Mouse (Mus musculus): ENCODE results near the gene Bcar1. TPM values are rescaled to one million over a fixed set of nuclear protein-coding genes. Genes with fewer than 3 reads are reported as not detected.

The Bcar1 gene
- polyA plus RNA-seq, 1 experiment: 4.1 TPM

DNA sequence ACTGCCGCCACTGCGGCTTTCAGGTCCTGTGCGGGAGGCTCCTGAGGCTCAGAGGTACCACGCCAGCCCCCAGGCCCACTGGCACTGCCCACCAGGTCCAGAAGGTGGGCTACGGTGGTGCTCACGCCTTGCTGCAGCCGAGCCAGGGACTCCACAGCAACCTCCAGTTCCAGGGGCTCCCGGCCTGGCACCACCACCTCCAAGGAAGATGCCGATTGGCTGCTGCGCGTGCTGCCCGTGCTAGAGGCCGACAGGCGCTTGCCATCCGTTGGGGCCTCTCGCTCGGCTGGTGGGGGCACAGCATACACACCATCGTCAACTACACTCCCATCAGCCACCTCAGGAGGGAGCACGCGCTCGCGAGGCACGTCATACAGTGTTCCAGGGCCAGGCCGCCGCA lies 29.8 kb downstream of the Bcar1 start:
- Histone ChIP-seq H3K4me1 (ENCODE audit: control insufficient read depth, insufficient read depth, low read length) (no peaks in the 10 kb centered on the region), H3K27ac (ENCODE audit: control insufficient read depth, insufficient read depth, low read depth, low read length, poor library complexity) (no peak overlapping the region), H3K4me3 (replicated peaks; ENCODE audit: control insufficient read depth, low read depth, low read length) (no peak overlapping the region)
- TF ChIP-seq POLR2A (IDR thresholded peaks at IDR 0.05; ENCODE audit: borderline replicate concordance, control insufficient read depth, low read depth, low read length) (no peak), CTCF (IDR thresholded peaks at IDR 0.05; ENCODE audit: control insufficient read depth, insufficient read depth, low read length) (no peak)
- WGBS: 85% methylated on average over 25 of the region's 25 CpGs

DNA sequence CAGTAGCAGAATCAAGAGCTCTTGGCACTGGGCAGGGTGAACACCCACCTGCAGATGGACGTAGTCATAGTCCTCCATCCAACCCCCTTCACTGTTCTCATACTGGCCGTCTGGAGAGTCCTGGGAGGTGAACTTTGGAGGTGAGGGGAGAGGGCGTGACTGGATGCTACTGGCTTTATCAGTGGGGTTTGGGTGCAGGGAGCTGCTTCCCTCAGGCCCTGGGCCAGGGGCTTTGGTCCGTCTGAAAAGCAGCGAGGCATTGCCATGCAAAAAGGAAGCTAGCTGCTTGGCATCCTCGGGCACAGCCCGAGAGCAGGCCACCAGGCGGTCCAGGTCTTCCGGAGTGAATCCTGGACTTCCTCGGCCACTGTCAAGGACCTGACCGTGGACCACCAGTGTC lies 30.3 kb downstream of the Bcar1 start:
- Histone ChIP-seq H3K27ac (ENCODE audit: control insufficient read depth, insufficient read depth, low read depth, low read length, poor library complexity) (no peak overlapping the region), H3K4me1 (ENCODE audit: control insufficient read depth, insufficient read depth, low read length) (no peaks in the 10 kb centered on the region), H3K4me3 (replicated peaks; ENCODE audit: control insufficient read depth, low read depth, low read length) (no peak overlapping the region)
- no peak for TF ChIP-seq POLR2A (IDR thresholded peaks at IDR 0.05; ENCODE audit: borderline replicate concordance, control insufficient read depth, low read depth, low read length)
- TF ChIP-seq CTCF (IDR thresholded peaks at IDR 0.05; ENCODE audit: control insufficient read depth, insufficient read depth, low read length): no peak
- 79% methylated on average over 11 of the region's 11 CpGs for WGBS

DNA sequence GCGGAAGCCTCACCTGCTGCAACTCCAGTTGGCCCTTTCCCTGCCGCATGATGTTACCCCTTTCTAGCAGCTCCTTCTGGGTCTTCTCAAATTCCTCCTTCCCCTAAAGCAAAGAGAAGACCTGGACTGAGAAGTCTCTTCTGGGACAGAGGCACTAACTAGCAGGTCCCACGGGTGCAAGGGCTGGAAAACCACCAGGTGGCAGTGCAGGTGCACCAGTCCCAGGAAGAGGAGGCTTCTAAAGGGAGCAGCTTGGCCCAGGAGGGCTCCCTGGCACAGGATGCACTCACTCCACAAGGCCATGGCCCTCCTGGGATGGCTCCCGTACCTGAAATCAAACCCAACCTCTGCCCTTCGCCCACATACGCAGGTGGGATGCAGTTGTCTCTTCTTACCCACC lies 31.0 kb downstream of the Bcar1 start:
- TF ChIP-seq POLR2A (IDR thresholded peaks at IDR 0.05; ENCODE audit: borderline replicate concordance, control insufficient read depth, low read depth, low read length): no peak
- peak; percentile 70 for TF ChIP-seq CTCF (IDR thresholded peaks at IDR 0.05; ENCODE audit: control insufficient read depth, insufficient read depth, low read length)
- no peak overlapping the region for H3K4me3 ChIP-seq (replicated peaks; ENCODE audit: control insufficient read depth, low read depth, low read length)
- no peaks in the 10 kb centered on the region for H3K4me1 ChIP-seq (ENCODE audit: control insufficient read depth, insufficient read depth, low read length)
- no peak overlapping the region for H3K27ac ChIP-seq (ENCODE audit: control insufficient read depth, insufficient read depth, low read depth, low read length, poor library complexity)
- WGBS: 68% methylated on average over 6 of the region's 6 CpGs

DNA sequence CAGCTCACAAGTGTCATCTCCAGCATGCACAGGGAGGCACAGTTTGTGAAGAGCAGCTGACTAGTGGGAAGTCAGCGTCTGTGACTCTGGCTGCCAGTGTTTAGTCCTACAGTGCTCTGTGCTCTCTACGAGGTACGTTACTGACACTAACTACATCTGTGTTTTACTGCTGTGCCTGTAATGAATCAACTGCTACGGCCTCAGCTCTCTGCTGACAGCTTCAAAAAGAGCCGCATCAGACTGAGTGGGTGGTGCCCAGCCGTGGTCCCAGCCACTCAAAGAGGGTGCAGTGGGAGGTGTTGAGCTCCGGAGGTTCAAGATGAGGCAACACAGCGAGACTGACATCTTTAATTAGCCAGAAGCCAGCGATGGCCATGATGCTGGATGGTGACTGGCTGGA lies 31.5 kb downstream of the Bcar1 start:
- WGBS: 62% methylated on average over 9 of the region's 9 CpGs
- Histone ChIP-seq H3K4me3 (replicated peaks; ENCODE audit: control insufficient read depth, low read depth, low read length) (no peak overlapping the region), H3K4me1 (ENCODE audit: control insufficient read depth, insufficient read depth, low read length) (no peaks in the 10 kb centered on the region), H3K27ac (ENCODE audit: control insufficient read depth, insufficient read depth, low read depth, low read length, poor library complexity) (no peak overlapping the region)
- no peak for TF ChIP-seq CTCF (IDR thresholded peaks at IDR 0.05; ENCODE audit: control insufficient read depth, insufficient read depth, low read length)
- no peak for TF ChIP-seq POLR2A (IDR thresholded peaks at IDR 0.05; ENCODE audit: borderline replicate concordance, control insufficient read depth, low read depth, low read length)

DNA sequence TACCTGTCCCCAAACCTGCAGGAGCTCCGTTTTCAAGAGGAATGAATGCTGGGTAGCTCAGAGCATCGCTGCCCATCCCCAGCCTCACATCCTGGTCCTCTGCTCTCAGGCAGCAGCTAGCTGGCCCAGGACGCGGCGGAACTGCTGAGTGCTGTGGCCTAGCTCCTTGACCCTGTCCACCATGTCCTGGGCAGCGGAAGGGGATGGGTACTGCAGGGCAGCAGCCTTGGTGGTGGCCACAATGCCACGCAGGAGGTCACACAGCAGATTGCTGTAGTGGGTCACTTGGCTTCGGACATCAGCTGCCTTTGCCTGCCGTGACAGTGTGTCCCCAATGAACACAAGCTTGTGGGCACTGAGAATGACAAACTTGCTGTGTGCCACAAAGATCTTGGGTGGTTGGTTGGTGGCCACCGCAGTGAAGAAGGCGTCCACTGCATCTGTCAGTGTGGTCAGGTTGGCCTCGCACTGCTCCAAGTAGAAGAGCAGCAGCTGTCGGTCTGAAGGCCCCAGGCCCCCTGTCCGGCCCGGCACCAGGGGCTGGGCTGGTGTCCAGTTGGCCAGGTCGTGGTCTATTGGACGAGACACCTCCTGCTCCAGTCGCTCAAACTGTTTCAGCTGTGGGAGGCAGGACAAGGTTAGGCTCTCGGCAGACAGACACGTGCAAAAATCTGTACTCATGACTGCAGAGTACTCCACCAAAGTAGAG lies 32.7 kb downstream of the Bcar1 start:
- 86% methylated on average over 20 of the region's 20 CpGs for WGBS
- H3K4me1 ChIP-seq (ENCODE audit: control insufficient read depth, insufficient read depth, low read length): no peaks in the 10 kb centered on the region
- H3K27ac ChIP-seq (ENCODE audit: control insufficient read depth, insufficient read depth, low read depth, low read length, poor library complexity): no peak overlapping the region
- H3K4me3 ChIP-seq (replicated peaks; ENCODE audit: control insufficient read depth, low read depth, low read length): no peak overlapping the region
- no peak for TF ChIP-seq POLR2A (IDR thresholded peaks at IDR 0.05; ENCODE audit: borderline replicate concordance, control insufficient read depth, low read depth, low read length)
- TF ChIP-seq CTCF (IDR thresholded peaks at IDR 0.05; ENCODE audit: control insufficient read depth, insufficient read depth, low read length): no peak

DNA sequence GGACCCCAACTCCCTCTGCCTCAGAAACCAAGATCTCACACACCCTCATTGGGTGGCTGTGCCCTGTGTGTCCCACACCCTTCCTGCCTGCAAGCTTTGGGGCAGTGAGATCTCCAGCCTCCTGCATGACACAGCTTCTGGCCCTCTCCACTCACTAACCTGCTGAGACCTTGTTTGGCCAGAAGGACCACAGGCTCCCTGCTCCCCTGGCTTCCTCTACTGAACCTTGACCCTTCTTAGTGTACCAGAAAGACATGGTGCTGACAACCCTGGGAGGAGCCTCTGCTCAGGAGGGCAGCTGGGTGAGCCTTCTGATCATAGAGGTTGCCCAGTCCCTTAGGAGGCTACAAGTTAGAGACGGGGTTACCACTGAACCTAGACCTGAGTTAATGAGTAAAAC lies 34.4 kb downstream of the Bcar1 start:
- Histone ChIP-seq H3K4me3 (replicated peaks; ENCODE audit: control insufficient read depth, low read depth, low read length) (no peak overlapping the region), H3K27ac (ENCODE audit: control insufficient read depth, insufficient read depth, low read depth, low read length, poor library complexity) (no peak overlapping the region; the same call in 1 of the 2 replicates), H3K4me1 (ENCODE audit: control insufficient read depth, insufficient read depth, low read length) (no peaks in the 10 kb centered on the region)
- 71% methylated on average over 1 of the region's 1 CpGs for WGBS
- TF ChIP-seq CTCF (IDR thresholded peaks at IDR 0.05; ENCODE audit: control insufficient read depth, insufficient read depth, low read length): no peak

DNA sequence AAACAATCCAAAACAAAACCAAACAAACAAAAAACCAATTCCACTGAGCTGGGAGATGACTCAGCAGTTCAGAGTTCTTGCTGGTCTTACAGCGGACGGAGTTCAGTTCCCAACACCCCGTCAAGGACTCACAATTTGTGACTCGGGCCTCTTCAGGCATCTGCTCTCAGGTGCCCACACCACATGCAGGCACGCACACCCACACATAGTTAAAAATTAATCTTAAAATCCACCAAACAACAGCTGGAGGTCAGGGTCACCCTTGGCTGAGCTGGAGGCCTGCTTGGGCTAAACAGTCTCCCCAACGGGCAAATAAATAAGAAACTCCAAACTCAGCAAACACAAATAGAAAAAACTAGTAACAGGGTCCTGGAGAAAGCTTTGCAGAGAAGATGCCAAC lies 35.3 kb downstream of the Bcar1 start:
- Histone ChIP-seq H3K4me3 (replicated peaks; ENCODE audit: control insufficient read depth, low read depth, low read length) (no peak overlapping the region), H3K4me1 (ENCODE audit: control insufficient read depth, insufficient read depth, low read length) (no peaks in the 10 kb centered on the region), H3K27ac (ENCODE audit: control insufficient read depth, insufficient read depth, low read depth, low read length, poor library complexity) (no peak overlapping the region)
- WGBS: 66% methylated on average over 6 of the region's 6 CpGs
- TF ChIP-seq CTCF (IDR thresholded peaks at IDR 0.05; ENCODE audit: control insufficient read depth, insufficient read depth, low read length): no peak
- TF ChIP-seq POLR2A (IDR thresholded peaks at IDR 0.05; ENCODE audit: borderline replicate concordance, control insufficient read depth, low read depth, low read length): no peak

DNA sequence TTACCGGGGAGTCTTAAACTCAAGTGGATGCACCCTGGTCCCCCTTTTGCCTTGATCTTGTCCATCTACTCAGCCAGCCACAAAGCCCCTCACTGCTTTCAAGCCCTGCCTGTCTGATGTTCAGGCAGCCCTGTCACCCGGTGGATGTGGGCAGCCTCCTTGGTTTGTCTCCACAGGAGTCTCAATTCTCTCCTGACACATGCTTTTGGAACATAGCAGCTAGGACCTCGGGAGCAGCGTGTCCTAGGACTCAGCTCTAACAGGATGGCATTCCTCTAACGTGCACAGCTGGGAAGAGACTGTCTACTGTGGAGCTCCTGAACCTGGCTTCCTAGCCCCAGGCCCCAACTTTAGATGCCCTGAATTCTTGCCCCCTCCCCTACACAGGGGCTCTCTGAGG lies 37.9 kb downstream of the Bcar1 start:
- WGBS: 67% methylated on average over 5 of the region's 5 CpGs
- TF ChIP-seq POLR2A (IDR thresholded peaks at IDR 0.05; ENCODE audit: borderline replicate concordance, control insufficient read depth, low read depth, low read length): no peak
- H3K4me1 ChIP-seq (ENCODE audit: control insufficient read depth, insufficient read depth, low read length): no peaks in the 10 kb centered on the region
- no peak overlapping the region for H3K27ac ChIP-seq (ENCODE audit: control insufficient read depth, insufficient read depth, low read depth, low read length, poor library complexity)
- H3K4me3 ChIP-seq (replicated peaks; ENCODE audit: control insufficient read depth, low read depth, low read length): no peak overlapping the region

DNA sequence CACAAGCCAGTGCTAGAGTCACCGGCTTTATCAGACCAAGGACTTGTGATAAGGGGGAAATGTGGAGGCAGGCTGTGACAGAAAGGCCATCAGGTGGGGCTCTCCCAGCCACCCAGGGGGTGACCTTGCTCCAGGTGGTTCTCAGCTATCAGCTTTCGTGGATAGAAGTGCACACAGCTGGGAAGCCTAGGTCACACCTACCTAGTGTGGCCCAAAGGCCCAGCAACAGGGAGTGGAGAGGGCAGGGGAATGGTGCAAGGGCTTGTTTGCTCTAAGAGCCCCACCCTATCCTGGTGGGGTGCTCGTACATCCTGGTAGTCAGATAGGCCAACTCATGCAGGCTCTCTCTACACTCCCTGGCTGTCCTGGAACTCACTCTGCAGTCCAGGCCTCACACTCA lies 38.4 kb downstream of the Bcar1 start:
- Histone ChIP-seq H3K27ac (ENCODE audit: control insufficient read depth, insufficient read depth, low read depth, low read length, poor library complexity) (no peak overlapping the region), H3K4me1 (ENCODE audit: control insufficient read depth, insufficient read depth, low read length) (no peaks in the 10 kb centered on the region), H3K4me3 (replicated peaks; ENCODE audit: control insufficient read depth, low read depth, low read length) (no peak overlapping the region)
- TF ChIP-seq POLR2A (IDR thresholded peaks at IDR 0.05; ENCODE audit: borderline replicate concordance, control insufficient read depth, low read depth, low read length): no peak
- TF ChIP-seq CTCF (IDR thresholded peaks at IDR 0.05; ENCODE audit: control insufficient read depth, insufficient read depth, low read length): no peak
- 66% methylated on average over 3 of the region's 3 CpGs for WGBS
